Mouse (Mus musculus) mouse embryonic stem cell (cell line): ENCODE data around the gene Tnfrsf22.
"Not testable (repeated sequence)": the region's sequence is repeated elsewhere in the genome, so short reads cannot be mapped to it uniquely, and the experiment has no call there.

Experiments used
- in situ Hi-C, 2 experiments: fragments of 300-500 bp; cut with MboI; formaldehyde crosslinking; loops; 1 replicate in 1 of 2; 3 replicates in 1 of 2; pipeline ENCODE4 v1.14.3; 2019 to 2020; ENCODE audit warnings: low sequenced_read_pairs in 2 of 2, low pct_unique_long_range_greater_than_20kb in 1 of 2, mixed read lengths in 1 of 2; ENCODE audit not compliant: unreplicated experiment in 1 of 2

Gene Tnfrsf22

DNA sequence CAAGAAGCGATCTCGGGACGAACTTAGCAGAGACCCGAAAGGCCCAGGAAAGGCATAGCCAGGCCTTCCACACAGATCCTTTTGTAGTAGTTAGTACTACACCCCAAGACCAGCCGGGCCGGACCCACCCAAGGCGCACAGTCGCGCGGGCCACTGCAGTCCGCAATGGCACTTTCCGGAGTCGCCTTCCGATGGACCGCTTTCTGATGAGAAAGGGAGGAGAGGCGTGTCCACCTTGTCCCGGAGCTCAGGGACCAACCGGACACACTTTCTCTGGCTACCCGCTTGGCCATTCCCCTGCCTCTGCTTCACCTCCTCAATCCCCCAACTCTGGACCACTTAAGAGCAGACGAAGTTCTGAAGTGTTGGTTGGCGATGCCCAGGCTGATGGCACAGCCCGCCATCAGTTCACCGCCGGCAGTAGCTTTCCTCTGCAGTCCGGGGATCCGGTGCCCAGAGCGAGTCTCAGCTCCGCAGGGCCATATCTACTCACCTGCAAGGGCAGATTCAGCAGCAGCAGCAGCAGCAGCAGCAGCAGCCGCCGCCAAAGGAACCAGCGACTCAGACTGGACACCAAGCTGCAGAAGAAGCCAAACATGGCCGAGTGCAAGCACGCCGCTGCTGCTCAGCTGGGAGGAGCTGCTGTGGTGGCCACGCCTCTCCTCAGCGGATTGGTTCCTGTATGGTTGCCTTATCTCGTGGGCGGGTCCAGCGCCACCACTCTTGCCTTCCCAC lies at the start of gene Tnfrsf22:
Gene Tnfrsf22, minus strand, starts transcription at position 628 of the 735 bp plus-strand sequence.
- in situ Hi-C loops, result no loop called here

GRCm38 (mm10) chr7:143696140-143696539 lies 46.7 kb upstream of the Tnfrsf22 start:
- in situ Hi-C loops, result loop anchor here (5.0 to 10.0 kb wide), 3 partner anchors 84 to 171 kb away; no protein-coding TSS in a partner anchor

- in situ Hi-C loops, result loop anchor here in 1 of 2 experiments (10.0 kb wide), 1 partner anchor 170 kb away; no protein-coding TSS in a partner anchor
Observed at GRCm38 (mm10) chr7:143694550-143694949, 45.1 kb upstream of the Tnfrsf22 start.

DNA sequence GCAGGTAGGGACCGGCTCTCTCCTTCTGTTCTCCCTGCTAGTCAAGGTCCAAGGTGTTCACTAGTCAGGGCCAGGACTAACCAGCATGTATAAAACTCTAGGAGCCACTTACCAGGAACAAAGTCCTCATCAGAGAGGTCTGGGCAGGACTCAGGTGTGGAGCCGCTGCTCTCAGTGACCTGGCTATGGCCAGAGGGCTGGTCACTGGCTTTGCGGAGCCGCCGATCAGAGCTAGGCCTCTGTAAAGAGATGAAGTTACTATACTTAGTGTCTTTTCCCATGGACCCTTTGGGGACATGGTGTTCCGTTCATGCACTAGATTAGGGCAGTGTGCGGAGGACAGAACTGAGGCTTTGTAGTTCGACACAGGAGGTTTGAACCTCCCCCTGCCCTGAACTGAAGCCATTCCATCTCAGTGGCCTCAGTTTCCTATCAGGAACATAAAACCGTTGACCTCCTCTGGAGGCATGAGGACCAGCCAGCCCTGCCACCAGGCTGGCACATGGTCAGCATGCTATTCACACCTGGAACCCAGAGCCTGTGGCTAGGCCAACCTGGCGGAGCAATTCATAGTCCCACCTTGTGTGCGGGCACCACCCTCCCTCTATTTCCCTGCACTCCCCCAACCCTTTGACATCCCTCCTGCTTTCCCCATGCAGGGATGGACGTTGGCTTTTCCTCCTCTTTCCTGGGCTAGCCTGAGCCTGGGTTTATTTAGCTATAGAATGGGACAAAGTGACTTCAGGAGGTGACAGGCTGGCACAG lies 43.5 kb upstream of the Tnfrsf22 start:
- in situ Hi-C loops, result loop anchor here in 1 of 2 experiments (10.0 kb wide), 1 partner anchor 168 kb away; no protein-coding TSS in a partner anchor

- in situ Hi-C loops, result loop anchor here in 1 of 2 experiments (10.0 kb wide), 1 partner anchor 167 kb away; no protein-coding TSS in a partner anchor
Observed at GRCm38 (mm10) chr7:143691909-143692308, 42.4 kb upstream of the Tnfrsf22 start.

- in situ Hi-C loops, result loop anchor here in 1 of 2 experiments (10.0 kb wide), 1 partner anchor 166 kb away; no protein-coding TSS in a partner anchor
Observed at GRCm38 (mm10) chr7:143691181-143691580, 41.7 kb upstream of the Tnfrsf22 start.

GRCm38 (mm10) chr7:143689946-143690345 lies 40.5 kb upstream of the Tnfrsf22 start:
- in situ Hi-C loops, result loop anchor here in 1 of 2 experiments (10.0 kb wide), 1 partner anchor 165 kb away; no protein-coding TSS in a partner anchor

- in situ Hi-C loops, result no loop called here
Observed at GRCm38 (mm10) chr7:143689481-143689880, 40.0 kb upstream of the Tnfrsf22 start.

DNA sequence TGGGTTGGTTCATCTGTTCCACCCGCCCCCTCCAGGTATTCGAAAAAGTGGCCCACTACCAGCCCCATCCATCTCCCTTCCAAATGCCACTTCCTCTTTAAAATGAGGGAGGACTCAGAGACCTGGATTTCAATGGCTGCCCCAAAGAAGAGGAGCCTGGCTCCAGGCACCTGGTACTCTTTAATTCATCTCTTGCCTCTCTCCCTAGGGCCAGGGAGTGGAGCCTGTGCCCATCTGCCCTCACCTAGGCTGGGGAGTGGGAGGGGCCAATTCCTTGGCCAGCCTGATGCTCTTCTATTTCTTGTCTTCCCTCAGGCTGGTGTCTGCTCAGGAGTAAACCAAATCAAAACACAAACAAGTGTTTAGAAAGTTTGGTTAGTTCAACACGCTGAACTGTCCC lies 37.2 kb upstream of the Tnfrsf22 start:
- in situ Hi-C loops, result not testable (repeated sequence)

- in situ Hi-C loops, result not testable (repeated sequence)
Observed at GRCm38 (mm10) chr7:143686191-143686590, 36.7 kb upstream of the Tnfrsf22 start.

DNA sequence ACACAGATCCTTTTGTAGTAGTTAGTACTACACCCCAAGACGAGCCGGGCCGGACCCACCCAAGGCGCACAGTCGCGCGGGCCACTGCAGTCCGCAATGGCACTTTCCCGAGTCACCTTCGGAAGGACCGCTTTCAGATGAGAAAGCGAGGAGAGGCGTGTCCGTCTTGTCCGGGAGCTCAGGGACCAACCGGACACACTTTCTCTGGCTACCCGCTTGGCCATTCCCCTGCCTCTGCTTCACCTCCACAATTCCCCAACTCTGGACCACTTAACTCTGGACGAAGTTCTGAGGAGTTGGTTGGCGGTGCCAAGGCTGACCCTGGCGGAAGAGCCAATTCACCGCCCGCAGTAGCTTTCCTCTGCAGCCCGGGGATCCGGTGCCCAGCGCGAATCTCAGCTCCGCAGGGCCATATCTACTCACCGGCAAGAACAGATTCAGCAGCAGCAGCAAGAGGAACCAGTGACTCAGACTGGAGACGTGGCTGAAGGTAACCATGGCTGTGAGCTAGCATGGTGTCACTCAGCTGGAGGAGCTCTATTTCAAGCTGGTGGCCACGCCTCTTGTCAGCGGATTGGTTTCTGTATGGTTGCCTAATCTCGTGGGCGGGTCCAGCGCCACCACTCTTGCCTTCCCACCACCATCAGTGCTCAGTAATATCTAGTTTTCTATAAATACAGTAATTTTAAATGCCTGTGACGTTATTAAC lies 36.1 kb upstream of the Tnfrsf22 start, which contains the start of gene Tnfrsf23:
Gene Tnfrsf23, minus strand, starts transcription at position 514 of the 709 bp plus-strand sequence.
- in situ Hi-C loops, result no loop called here

GRCm38 (mm10) chr7:143684569-143684968 lies 35.1 kb upstream of the Tnfrsf22 start:
- in situ Hi-C loops, result not testable (repeated sequence)

DNA sequence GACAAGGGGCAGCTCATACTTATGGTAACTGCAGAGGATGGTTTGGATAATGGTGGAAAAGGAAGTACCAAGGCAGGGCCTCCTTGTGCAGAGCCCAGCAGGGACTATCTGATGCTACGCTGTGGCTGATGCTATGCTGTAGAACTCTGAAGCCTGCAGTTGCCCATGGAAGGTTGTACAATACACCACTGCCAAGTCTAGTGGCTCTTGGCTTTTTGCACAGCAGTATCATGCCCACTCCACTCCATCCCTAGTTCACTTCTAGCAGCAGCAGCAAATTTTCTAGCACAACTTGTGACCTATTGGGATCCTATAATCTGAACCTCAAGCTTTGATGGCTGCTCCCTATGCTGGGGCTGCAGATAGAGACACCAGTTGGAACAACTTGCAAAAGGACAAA lies 32.1 kb upstream of the Tnfrsf22 start:
- in situ Hi-C loops, result no loop called here

GRCm38 (mm10) chr7:143680836-143681235 lies 31.4 kb upstream of the Tnfrsf22 start:
- in situ Hi-C loops, result not testable (repeated sequence)

- in situ Hi-C loops, result not testable (repeated sequence)
Observed at GRCm38 (mm10) chr7:143679650-143680049, 30.2 kb upstream of the Tnfrsf22 start.

DNA sequence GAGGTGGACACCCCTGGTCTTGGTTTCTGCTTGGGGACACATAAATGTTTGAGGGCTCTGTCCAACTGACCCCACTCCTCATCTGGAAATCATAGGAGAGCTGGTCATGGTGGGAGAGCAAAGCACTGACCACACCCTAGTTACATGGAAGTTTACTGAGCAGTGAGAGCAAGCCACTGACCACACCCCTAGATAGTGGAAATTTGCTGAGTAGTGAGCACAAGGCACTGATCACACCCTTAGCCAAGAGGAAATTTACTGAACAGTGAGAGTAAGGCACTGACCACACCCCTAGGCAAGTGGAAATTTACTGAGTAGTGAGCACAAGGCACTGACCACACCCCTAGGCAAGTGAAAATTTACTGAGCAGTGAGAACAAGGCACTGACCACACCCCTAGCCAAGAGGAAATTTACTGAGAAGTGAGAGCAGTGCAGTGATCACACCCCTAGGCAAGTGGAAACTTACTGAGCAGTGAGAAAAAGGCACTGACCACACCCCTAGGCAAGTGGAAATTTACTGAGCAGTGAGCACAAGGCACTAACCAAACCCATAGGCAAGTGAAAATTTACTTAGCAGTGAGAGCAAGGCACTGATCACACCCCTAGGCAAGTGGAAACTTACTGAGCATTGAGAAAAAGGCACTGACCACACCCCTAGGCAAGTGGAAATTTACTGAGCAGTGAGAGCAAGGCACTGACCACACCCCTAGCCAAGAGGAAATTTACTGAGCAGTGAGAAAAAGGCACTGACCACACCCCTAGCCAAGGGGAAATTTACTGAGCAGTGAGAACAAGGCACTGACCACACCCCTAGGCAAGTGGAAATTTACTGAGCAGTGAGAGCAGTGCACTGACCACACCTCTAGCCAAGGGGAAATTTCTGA lies 17.2 kb upstream of the Tnfrsf22 start:
- in situ Hi-C loops, result no loop called here

DNA sequence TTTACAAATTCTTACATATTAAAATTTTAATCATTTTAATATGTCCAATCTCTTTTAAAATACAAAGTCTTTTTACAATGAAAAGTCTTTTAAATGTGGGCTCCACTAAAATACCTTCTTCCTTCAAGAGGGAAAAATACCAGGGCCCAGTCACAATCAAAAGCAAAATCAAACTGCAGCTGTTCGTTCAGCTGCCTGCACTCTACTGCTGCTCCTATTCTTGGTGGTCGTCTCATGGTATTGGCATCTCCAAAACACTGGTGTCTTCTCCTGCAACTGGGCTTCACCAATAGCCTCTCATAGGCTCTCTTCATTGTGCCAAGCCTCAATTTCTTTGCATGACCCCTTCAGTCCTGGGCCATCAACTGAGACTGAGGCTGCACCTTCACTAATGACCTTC lies 14.0 kb upstream of the Tnfrsf22 start:
- in situ Hi-C loops, result no loop called here

DNA sequence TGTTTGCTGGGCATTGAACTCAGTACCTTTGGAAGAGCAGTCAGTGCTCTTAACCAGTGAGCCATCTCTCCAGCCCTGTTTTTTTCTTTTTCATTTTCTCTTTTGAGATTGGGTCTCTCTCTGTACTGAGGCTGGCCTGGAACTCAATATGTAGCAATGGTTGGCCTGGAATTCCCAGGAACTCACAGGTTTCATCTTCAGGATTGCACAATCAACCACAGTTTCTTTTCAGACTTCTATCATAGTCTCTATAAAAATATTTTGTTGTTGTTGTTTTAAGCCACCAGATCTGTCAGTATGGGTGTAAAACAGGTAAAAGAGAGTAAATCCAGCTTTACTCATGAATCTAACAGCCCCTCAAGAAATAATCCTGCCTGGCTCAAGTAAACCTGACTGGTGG lies 11.3 kb upstream of the Tnfrsf22 start:
- in situ Hi-C loops, result no loop called here
